Mouse (Mus musculus) cerebellum, adult 11 months (tissue): ENCODE measurements around the gene Ifnl2.
"Not testable (repeated sequence)": the region's sequence is repeated elsewhere in the genome, so short reads cannot be mapped to it uniquely, and the experiment has no call there.

Experiments used
- DNase-seq: peaks from one replicate; pipeline ENCODE4 v3.0.0; 2022

Ifnl2 gene

GRCm38 (mm10) chr7:28510405-28510974, at the start of gene Ifnl2:
Gene Ifnl2 (minus strand): TSS chr7:28510455.
- not testable (repeated sequence) for DNase-seq

- no peak for DNase-seq
These were observed 48.2 kb upstream of the Ifnl2 start for GRCm38 (mm10) chr7:28558486-28558885.

- DNase-seq, result no peak
These were observed 47.5 kb upstream of the Ifnl2 start for GRCm38 (mm10) chr7:28557708-28558107.

- no peak for DNase-seq
These were observed 46.8 kb upstream of the Ifnl2 start for GRCm38 (mm10) chr7:28557069-28557468.

GRCm38 (mm10) chr7:28555939-28556535, 45.8 kb upstream of the Ifnl2 start:
- DNase-seq, result no peak

GRCm38 (mm10) chr7:28553076-28553475, 42.8 kb upstream of the Ifnl2 start:
- DNase-seq, result no peak

GRCm38 (mm10) chr7:28547628-28548027, 37.4 kb upstream of the Ifnl2 start:
- no peak for DNase-seq

GRCm38 (mm10) chr7:28547154-28547553, 36.9 kb upstream of the Ifnl2 start, which contains the start of gene Nccrp1:
Gene Nccrp1 (minus strand): TSS chr7:28547254.
- no peak for DNase-seq

GRCm38 (mm10) chr7:28546649-28547048, 36.4 kb upstream of the Ifnl2 start:
- DNase-seq, result no peak

- DNase-seq, result no peak
These were observed 35.6 kb upstream of the Ifnl2 start for GRCm38 (mm10) chr7:28545891-28546210.

GRCm38 (mm10) chr7:28545048-28545890, 35.0 kb upstream of the Ifnl2 start:
- no peak for DNase-seq

GRCm38 (mm10) chr7:28544051-28544601, 33.9 kb upstream of the Ifnl2 start:
- no peak for DNase-seq

- no peak for DNase-seq
These were observed 30.3 kb upstream of the Ifnl2 start, which contains the start of gene Sycn for GRCm38 (mm10) chr7:28540526-28540925. Gene Sycn (plus strand): TSS chr7:28540885.

- DNase-seq, result not testable (repeated sequence)
These were observed 28.6 kb upstream of the Ifnl2 start for GRCm38 (mm10) chr7:28538886-28539285.

GRCm38 (mm10) chr7:28532005-28532404, 21.8 kb upstream of the Ifnl2 start:
- no peak for DNase-seq

- peak; percentile 58 for DNase-seq
These were observed 17.9 kb upstream of the Ifnl2 start for GRCm38 (mm10) chr7:28527922-28528719.

- not testable (repeated sequence) for DNase-seq
These were observed 12.3 kb upstream of the Ifnl2 start, which contains the start of gene Ifnl3 for GRCm38 (mm10) chr7:28522536-28522935. Gene Ifnl3 (plus strand): TSS chr7:28522836.

- DNase-seq, result no peak
These were observed 1.2 kb upstream of the Ifnl2 start for GRCm38 (mm10) chr7:28511441-28511840.

GRCm38 (mm10) chr7:28509121-28509520, 1.1 kb downstream of the Ifnl2 start:
- DNase-seq, result not testable (repeated sequence)

GRCm38 (mm10) chr7:28505585-28505984, 4.7 kb downstream of the Ifnl2 start:
- no peak for DNase-seq

- no peak for DNase-seq
These were observed 14.8 kb downstream of the Ifnl2 start for GRCm38 (mm10) chr7:28495426-28495825.

GRCm38 (mm10) chr7:28492310-28492709, 17.9 kb downstream of the Ifnl2 start:
- DNase-seq, result no peak

- DNase-seq, result no peak
These were observed 19.4 kb downstream of the Ifnl2 start for GRCm38 (mm10) chr7:28490903-28491302.
